In the genomic region with DNA sequence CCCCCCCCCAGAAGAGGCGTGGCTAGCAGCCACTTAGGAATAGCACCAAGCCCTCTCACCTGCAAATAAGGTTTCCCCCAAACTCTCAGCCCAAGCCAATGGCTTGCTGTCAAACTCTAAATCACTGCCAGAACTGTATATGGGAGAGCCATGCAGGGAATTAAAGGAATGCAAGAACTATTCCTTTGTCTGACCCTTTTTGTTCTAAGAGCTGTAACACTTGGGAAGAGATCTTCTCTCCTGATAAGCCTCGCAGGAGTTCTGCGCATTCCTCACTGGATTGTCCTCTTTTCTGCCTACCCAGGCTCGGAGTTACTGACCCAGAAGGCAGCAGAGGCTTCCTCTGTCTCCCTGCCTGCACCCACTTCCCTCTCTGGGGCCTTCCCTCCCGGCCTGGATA, we compare ENCODE assay signal across 12 mouse cellular contexts.
"Had no signal": no experiment of that assay in that cellular context is flagged by ENCODE, and none has a peak within 500 bp of the region (broad histone marks: within the 10 kb centered on the region; RNA-seq: fewer than 3 reads in every experiment).

No protein-coding gene starts in this region.

- DNase-seq: lung, adult 18-20 months; lung, embryonic 14.5 days; lung, postnatal 10 days; lung, postnatal 4 days; midbrain, embryonic 14.5 days; retina, postnatal 1 day; right cerebral cortex, adult 18-20 months; right cerebral cortex, postnatal 14 days; thymus, adult 2 months; thymus, postnatal 25 days; thymus, postnatal 4 days had no signal

- ATAC-seq: midbrain, embryonic 16.5 days had no signal
